Mouse (Mus musculus): ENCODE data around the gene Kifc3. TPM values are rescaled to one million over a fixed set of nuclear protein-coding genes. Genes with fewer than 3 reads are reported as not detected.

Gene Kifc3
- polyA plus RNA-seq, 1 experiment from 2014 or later: 19.8 TPM

GRCm38 (mm10) chr8:95185891-95186513 is 16.6 kb downstream of the Kifc3 start:
- Histone ChIP-seq H3K9me3 (ENCODE audit: control insufficient read depth, low read length) (no peaks in the 10 kb centered on the region), H3K36me3 (ENCODE audit: control insufficient read depth, insufficient read depth, low read length) (no peaks in the 10 kb centered on the region), H3K4me2 (replicated peaks; ENCODE audit: low read depth, low read length) (no peak overlapping the region), H3K27me3 (ENCODE audit: control insufficient read depth, insufficient read depth, low read length) (no peaks in the 10 kb centered on the region), H3K27ac (ENCODE audit: low read depth, low read length) (no peak overlapping the region), H3K4me3 (ENCODE audit: low read length) (no peak overlapping the region), H3K4me1 (ENCODE audit: control insufficient read depth, insufficient read depth, low read length) (no peaks in the 10 kb centered on the region), H3K9ac (ENCODE audit: low read depth, low read length) (no peak overlapping the region)
- WGBS: 61% methylated on average over 7 of the region's 7 CpGs
- ATAC-seq (ENCODE audit: low FRiP score, low TSS enrichment): no peak

- WGBS: 28% methylated on average over 10 of the region's 10 CpGs
- no peak overlapping the region for H3K9ac ChIP-seq (ENCODE audit: low read depth, low read length)
Measured at GRCm38 (mm10) chr8:95185104-95185503, 17.5 kb downstream of the Kifc3 start.

GRCm38 (mm10) chr8:95184171-95184570 is 18.4 kb downstream of the Kifc3 start:
- Histone ChIP-seq H3K36me3 (ENCODE audit: control insufficient read depth, insufficient read depth, low read length) (no peaks in the 10 kb centered on the region), H3K4me2 (replicated peaks; ENCODE audit: low read depth, low read length) (no peak overlapping the region), H3K9me3 (ENCODE audit: control insufficient read depth, low read length) (no peaks in the 10 kb centered on the region), H3K27ac (ENCODE audit: low read depth, low read length) (no peak overlapping the region), H3K9ac (ENCODE audit: low read depth, low read length) (no peak overlapping the region), H3K27me3 (ENCODE audit: control insufficient read depth, insufficient read depth, low read length) (no peaks in the 10 kb centered on the region), H3K4me3 (ENCODE audit: low read length) (no peak overlapping the region), H3K4me1 (ENCODE audit: control insufficient read depth, insufficient read depth, low read length) (no peaks in the 10 kb centered on the region)
- WGBS: 72% methylated on average over 12 of the region's 12 CpGs
- no peak for ATAC-seq (ENCODE audit: low FRiP score, low TSS enrichment)

More at GRCm38 (mm10) chr8:95185104-95185503, 17.5 kb downstream of the Kifc3 start:
- no peaks in the 10 kb centered on the region for H3K4me1 ChIP-seq (ENCODE audit: control insufficient read depth, insufficient read depth, low read length)
- 0 out of 2 replicates have a peak, but pooled peaks have one; percentile 25 for ATAC-seq (ENCODE audit: low FRiP score, low TSS enrichment)
- H3K36me3 ChIP-seq (ENCODE audit: control insufficient read depth, insufficient read depth, low read length): no peaks in the 10 kb centered on the region
- H3K27me3 ChIP-seq (ENCODE audit: control insufficient read depth, insufficient read depth, low read length): no peaks in the 10 kb centered on the region
- H3K4me2 ChIP-seq (replicated peaks; ENCODE audit: low read depth, low read length): no peak overlapping the region
- no peak overlapping the region for H3K27ac ChIP-seq (ENCODE audit: low read depth, low read length)
- no peak overlapping the region for H3K4me3 ChIP-seq (ENCODE audit: low read length)
- H3K9me3 ChIP-seq (ENCODE audit: control insufficient read depth, low read length): no peaks in the 10 kb centered on the region

- no peak for ATAC-seq (ENCODE audit: low FRiP score, low TSS enrichment)
- Histone ChIP-seq H3K9me3 (ENCODE audit: control insufficient read depth, low read length) (no peaks in the 10 kb centered on the region), H3K9ac (ENCODE audit: low read depth, low read length) (no peak overlapping the region), H3K4me2 (replicated peaks; ENCODE audit: low read depth, low read length) (no peak overlapping the region), H3K4me3 (ENCODE audit: low read length) (no peak overlapping the region), H3K4me1 (ENCODE audit: control insufficient read depth, insufficient read depth, low read length) (no peaks in the 10 kb centered on the region), H3K36me3 (ENCODE audit: control insufficient read depth, insufficient read depth, low read length) (no peaks in the 10 kb centered on the region), H3K27me3 (ENCODE audit: control insufficient read depth, insufficient read depth, low read length) (no peaks in the 10 kb centered on the region), H3K27ac (ENCODE audit: low read depth, low read length) (no peak overlapping the region)
- whole genome bisulfite sequencing: 73% methylated on average over 7 of the region's 7 CpGs
Measured at GRCm38 (mm10) chr8:95181850-95182249, 20.8 kb downstream of the Kifc3 start.

- Histone ChIP-seq H3K36me3 (ENCODE audit: control insufficient read depth, insufficient read depth, low read length) (no peaks in the 10 kb centered on the region), H3K27me3 (ENCODE audit: control insufficient read depth, insufficient read depth, low read length) (no peaks in the 10 kb centered on the region), H3K4me2 (replicated peaks; ENCODE audit: low read depth, low read length) (no peak overlapping the region), H3K4me1 (ENCODE audit: control insufficient read depth, insufficient read depth, low read length) (no peaks in the 10 kb centered on the region), H3K27ac (ENCODE audit: low read depth, low read length) (no peak overlapping the region), H3K9me3 (ENCODE audit: control insufficient read depth, low read length) (no peaks in the 10 kb centered on the region), H3K9ac (ENCODE audit: low read depth, low read length) (no peak overlapping the region), H3K4me3 (ENCODE audit: low read length) (no peak overlapping the region)
- 50% methylated on average over 4 of the region's 4 CpGs for WGBS
- no peak for ATAC-seq (ENCODE audit: low FRiP score, low TSS enrichment)
Measured at GRCm38 (mm10) chr8:95178191-95178590, 24.4 kb downstream of the Kifc3 start.

- no peaks in the 10 kb centered on the region for H3K36me3 ChIP-seq (ENCODE audit: control insufficient read depth, insufficient read depth, low read length)
- no peaks in the 10 kb centered on the region for H3K27me3 ChIP-seq (ENCODE audit: control insufficient read depth, insufficient read depth, low read length)
- no peak overlapping the region for H3K9ac ChIP-seq (ENCODE audit: low read depth, low read length)
- H3K27ac ChIP-seq (ENCODE audit: low read depth, low read length): no peak overlapping the region
- no peaks in the 10 kb centered on the region for H3K4me1 ChIP-seq (ENCODE audit: control insufficient read depth, insufficient read depth, low read length)
- H3K9me3 ChIP-seq (ENCODE audit: control insufficient read depth, low read length): no peaks in the 10 kb centered on the region
- ATAC-seq (ENCODE audit: low FRiP score, low TSS enrichment): no peak
- H3K4me2 ChIP-seq (replicated peaks; ENCODE audit: low read depth, low read length): no peak overlapping the region
- 89% methylated on average over 6 of the region's 6 CpGs for WGBS
- H3K4me3 ChIP-seq (ENCODE audit: low read length): no peak overlapping the region
Measured at GRCm38 (mm10) chr8:95176985-95177384, 25.6 kb downstream of the Kifc3 start.

GRCm38 (mm10) chr8:95175808-95176207 is 26.8 kb downstream of the Kifc3 start:
- Histone ChIP-seq H3K27ac (ENCODE audit: low read depth, low read length) (no peak overlapping the region), H3K4me2 (replicated peaks; ENCODE audit: low read depth, low read length) (no peak overlapping the region), H3K4me1 (ENCODE audit: control insufficient read depth, insufficient read depth, low read length) (no peaks in the 10 kb centered on the region), H3K27me3 (ENCODE audit: control insufficient read depth, insufficient read depth, low read length) (no peaks in the 10 kb centered on the region), H3K9ac (ENCODE audit: low read depth, low read length) (no peak overlapping the region), H3K4me3 (ENCODE audit: low read length) (no peak overlapping the region), H3K9me3 (ENCODE audit: control insufficient read depth, low read length) (no peaks in the 10 kb centered on the region), H3K36me3 (ENCODE audit: control insufficient read depth, insufficient read depth, low read length) (no peaks in the 10 kb centered on the region)
- WGBS: 71% methylated on average over 18 of the region's 18 CpGs
- ATAC-seq (ENCODE audit: low FRiP score, low TSS enrichment): no peak

- no peaks in the 10 kb centered on the region for H3K36me3 ChIP-seq (ENCODE audit: control insufficient read depth, insufficient read depth, low read length)
- no peaks in the 10 kb centered on the region for H3K9me3 ChIP-seq (ENCODE audit: control insufficient read depth, low read length)
- no peaks in the 10 kb centered on the region for H3K4me1 ChIP-seq (ENCODE audit: control insufficient read depth, insufficient read depth, low read length)
- no peak overlapping the region for H3K9ac ChIP-seq (ENCODE audit: low read depth, low read length)
- H3K4me3 ChIP-seq (ENCODE audit: low read length): no peak overlapping the region
- ATAC-seq (ENCODE audit: low FRiP score, low TSS enrichment): no peak
- H3K4me2 ChIP-seq (replicated peaks; ENCODE audit: low read depth, low read length): no peak overlapping the region
- 40% methylated on average over 5 of the region's 5 CpGs for WGBS
- no peaks in the 10 kb centered on the region for H3K27me3 ChIP-seq (ENCODE audit: control insufficient read depth, insufficient read depth, low read length)
- H3K27ac ChIP-seq (ENCODE audit: low read depth, low read length): no peak overlapping the region
Measured at GRCm38 (mm10) chr8:95175306-95175705, 27.3 kb downstream of the Kifc3 start.

- ATAC-seq (ENCODE audit: low FRiP score, low TSS enrichment): no peak
- H3K4me2 ChIP-seq (replicated peaks; ENCODE audit: low read depth, low read length): no peak overlapping the region
- no peaks in the 10 kb centered on the region for H3K27me3 ChIP-seq (ENCODE audit: control insufficient read depth, insufficient read depth, low read length)
- no peaks in the 10 kb centered on the region for H3K36me3 ChIP-seq (ENCODE audit: control insufficient read depth, insufficient read depth, low read length)
- no peak overlapping the region for H3K9ac ChIP-seq (ENCODE audit: low read depth, low read length)
- no peaks in the 10 kb centered on the region for H3K4me1 ChIP-seq (ENCODE audit: control insufficient read depth, insufficient read depth, low read length)
- H3K9me3 ChIP-seq (ENCODE audit: control insufficient read depth, low read length): no peaks in the 10 kb centered on the region
- H3K27ac ChIP-seq (ENCODE audit: low read depth, low read length): no peak overlapping the region
- H3K4me3 ChIP-seq (ENCODE audit: low read length): no peak overlapping the region
- WGBS: 71% methylated on average over 5 of the region's 5 CpGs
Measured at GRCm38 (mm10) chr8:95172433-95172832, 30.2 kb downstream of the Kifc3 start.
